Mouse (Mus musculus) gastrocnemius, postnatal 10 days (tissue): Measurements from ENCODE around the gene Uhmk1. TPM values are rescaled to one million over a fixed set of nuclear protein-coding genes. Genes with fewer than 3 reads are reported as not detected.

Source experiments
- DNase-seq: peaks from one replicate; pipeline ENCODE4 v3.0.0; 2021; ENCODE audit warnings: mixed read lengths
- total RNA-seq, 2 experiments: library from RNA; stranded (reverse); gene quantifications; 2 replicates each; pipeline ENCODE4 v1.2.3; 2021

The Uhmk1 gene
- total RNA-seq, 2 experiments from 2014 or later = 12.2 to 13.4 TPM

- peak; percentile 95 for DNase-seq
Observed at GRCm38 (mm10) chr1:170174814-170175332, 40.3 kb downstream of the Uhmk1 start, which contains the start of gene Uap1. Gene Uap1, minus strand, starts transcription at chr1:170174957.

GRCm38 (mm10) chr1:170173991-170174813, 41.0 kb downstream of the Uhmk1 start:
- no peak for DNase-seq

GRCm38 (mm10) chr1:170167781-170168180, 47.4 kb downstream of the Uhmk1 start:
- no peak for DNase-seq

- DNase-seq = no peak
Observed at GRCm38 (mm10) chr1:170164913-170165312, 50.3 kb downstream of the Uhmk1 start.

GRCm38 (mm10) chr1:170164053-170164614, 51.1 kb downstream of the Uhmk1 start:
- no peak for DNase-seq

- DNase-seq = no peak
Observed at GRCm38 (mm10) chr1:170163398-170163943, 51.7 kb downstream of the Uhmk1 start.

GRCm38 (mm10) chr1:170161852-170162251, 53.3 kb downstream of the Uhmk1 start:
- no peak for DNase-seq

- DNase-seq = no peak
Observed at GRCm38 (mm10) chr1:170160397-170160938, 54.7 kb downstream of the Uhmk1 start.

GRCm38 (mm10) chr1:170159707-170160106, 55.5 kb downstream of the Uhmk1 start:
- no peak for DNase-seq

GRCm38 (mm10) chr1:170155761-170156160, 59.4 kb downstream of the Uhmk1 start:
- no peak for DNase-seq

- DNase-seq = no peak
Observed at GRCm38 (mm10) chr1:170155298-170155697, 59.9 kb downstream of the Uhmk1 start.

- DNase-seq = no peak
Observed at GRCm38 (mm10) chr1:170153986-170154385, 61.2 kb downstream of the Uhmk1 start.

GRCm38 (mm10) chr1:170152552-170152951, 62.6 kb downstream of the Uhmk1 start:
- no peak for DNase-seq

- DNase-seq = no peak
Observed at GRCm38 (mm10) chr1:170150870-170151269, 64.3 kb downstream of the Uhmk1 start.

GRCm38 (mm10) chr1:170149756-170150155, 65.4 kb downstream of the Uhmk1 start:
- no peak for DNase-seq

- no peak for DNase-seq
Observed at GRCm38 (mm10) chr1:170148536-170148935, 66.7 kb downstream of the Uhmk1 start.

- no peak for DNase-seq
Observed at GRCm38 (mm10) chr1:170147651-170148448, 67.3 kb downstream of the Uhmk1 start.

GRCm38 (mm10) chr1:170145606-170146005, 69.6 kb downstream of the Uhmk1 start:
- no peak for DNase-seq
